Mouse (Mus musculus) yolk sac, embryonic 10.5 days (tissue): Measurements from ENCODE around the gene Dyrk1b.
"Not testable (repeated sequence)": the region's sequence is repeated elsewhere in the genome, so short reads cannot be mapped to it uniquely, and the experiment has no call there.

Experiments used
- DNase-seq: peaks from one replicate; pipeline ENCODE4 v3.0.0-alpha.2; 2017; ENCODE audit warnings: low spot score

Dyrk1b gene

DNA sequence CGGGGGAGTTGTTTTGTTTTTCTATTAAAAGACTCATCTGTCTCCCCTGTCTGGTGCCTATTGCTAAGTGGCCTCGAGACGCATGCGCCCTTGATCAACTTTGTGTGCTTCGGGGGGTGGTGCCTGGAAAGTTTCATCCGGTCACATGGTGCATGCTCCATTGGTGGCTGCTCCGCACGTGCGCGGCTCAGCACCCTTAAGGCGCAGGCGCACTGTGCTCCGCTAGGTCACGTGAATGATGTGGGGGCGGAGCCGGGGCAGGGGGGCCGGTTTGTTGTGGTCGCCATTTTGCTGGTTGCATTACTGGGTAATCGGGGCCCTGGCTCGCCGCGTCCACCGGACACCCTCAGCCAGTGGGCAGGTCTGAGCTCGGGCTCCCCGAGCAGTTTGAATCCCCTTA is at the start of gene Dyrk1b:
TSS of gene Dyrk1b (plus strand) at position 242 of the 400 bp plus-strand sequence.
- peak; percentile 97 for DNase-seq

DNA sequence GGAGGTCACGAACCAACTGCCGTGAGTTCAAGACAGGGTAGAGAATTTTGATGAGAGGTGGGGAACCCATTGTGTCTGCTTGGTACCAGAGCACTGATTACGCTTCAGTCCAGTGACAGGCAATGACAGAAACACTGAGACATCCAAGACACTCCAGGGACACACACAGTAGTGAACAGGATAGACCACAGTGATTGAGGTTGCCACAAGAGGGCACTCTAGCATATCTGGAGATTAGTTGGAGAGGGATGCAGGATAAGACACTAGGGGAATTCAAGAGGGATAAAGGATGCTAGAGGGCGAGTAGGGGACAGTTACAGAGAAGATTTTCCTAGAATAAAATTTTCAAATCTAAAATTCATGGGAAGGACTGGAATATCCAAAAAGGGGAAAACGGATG is 41.7 kb upstream of the Dyrk1b start:
- no peak for DNase-seq

DNA sequence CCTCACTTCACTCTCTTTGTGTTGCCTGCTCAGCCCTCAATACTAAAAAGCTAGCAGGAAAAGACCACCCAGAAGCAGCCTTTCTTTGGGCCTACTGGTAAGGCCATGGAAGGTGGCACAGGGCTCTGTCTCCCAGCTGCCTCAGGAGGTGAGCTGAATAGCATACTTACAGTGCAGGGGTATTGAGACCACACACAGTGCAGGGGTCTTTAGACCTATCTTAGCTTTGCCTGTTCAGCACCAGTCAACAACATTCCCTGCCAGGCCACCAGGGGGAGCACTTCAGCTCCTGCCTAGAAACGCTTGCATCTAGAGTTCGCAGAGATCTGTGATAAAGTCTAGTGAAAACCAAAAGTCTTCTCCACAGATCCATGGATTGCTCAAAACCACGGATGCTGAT is 31.0 kb upstream of the Dyrk1b start:
- DNase-seq, result peak; percentile 16

DNA sequence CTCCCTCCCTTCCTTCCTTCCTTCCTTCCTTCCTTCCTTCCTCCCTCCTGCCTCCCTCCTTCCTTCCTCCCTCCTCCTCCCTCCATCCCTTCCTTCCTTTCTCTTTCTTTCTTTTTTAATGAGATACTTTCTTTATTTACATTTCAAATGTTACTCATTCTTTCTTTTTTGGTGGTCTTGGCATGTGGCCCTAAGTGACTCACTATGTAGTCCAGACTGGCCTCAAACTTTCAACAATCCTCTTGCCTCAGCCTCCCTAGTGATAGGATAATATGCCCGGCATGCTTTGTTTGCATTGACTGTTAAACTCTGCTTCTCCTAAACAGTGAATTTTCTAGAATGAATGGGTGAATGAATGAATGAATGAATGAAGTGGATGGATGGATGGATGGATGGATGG is 29.4 kb upstream of the Dyrk1b start:
- DNase-seq, result no peak

DNA sequence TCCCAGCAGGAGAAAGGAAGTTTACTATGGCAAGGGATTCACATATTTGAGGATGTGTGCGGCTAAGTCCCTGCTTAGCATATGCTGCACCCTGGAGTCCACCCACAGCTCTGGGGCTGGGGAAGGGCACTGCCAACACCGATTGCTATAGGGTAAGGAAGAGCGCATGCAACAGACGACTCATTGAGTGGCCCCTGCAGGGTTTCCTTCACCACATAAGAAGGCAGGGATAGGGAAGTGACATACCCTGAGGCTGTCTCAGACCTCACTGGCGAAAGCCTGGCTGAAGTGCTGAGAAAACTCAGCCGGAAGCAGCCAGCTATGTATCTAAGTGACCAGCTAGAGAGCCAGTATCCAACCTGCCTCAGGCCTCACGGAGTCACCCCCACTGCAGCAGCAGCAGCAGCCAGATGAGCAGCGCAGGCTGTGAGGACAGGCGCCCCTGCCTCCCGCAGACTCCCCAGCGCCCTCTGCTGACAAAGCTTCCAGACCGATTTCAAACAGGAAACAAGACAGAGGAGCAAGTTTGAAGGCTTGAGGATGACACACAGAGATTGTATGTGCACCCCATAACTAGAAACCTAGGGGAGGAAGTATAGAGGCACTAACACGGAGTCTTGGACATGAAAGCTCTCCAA is 27.6 kb upstream of the Dyrk1b start:
- peak; percentile 11 for DNase-seq

DNA sequence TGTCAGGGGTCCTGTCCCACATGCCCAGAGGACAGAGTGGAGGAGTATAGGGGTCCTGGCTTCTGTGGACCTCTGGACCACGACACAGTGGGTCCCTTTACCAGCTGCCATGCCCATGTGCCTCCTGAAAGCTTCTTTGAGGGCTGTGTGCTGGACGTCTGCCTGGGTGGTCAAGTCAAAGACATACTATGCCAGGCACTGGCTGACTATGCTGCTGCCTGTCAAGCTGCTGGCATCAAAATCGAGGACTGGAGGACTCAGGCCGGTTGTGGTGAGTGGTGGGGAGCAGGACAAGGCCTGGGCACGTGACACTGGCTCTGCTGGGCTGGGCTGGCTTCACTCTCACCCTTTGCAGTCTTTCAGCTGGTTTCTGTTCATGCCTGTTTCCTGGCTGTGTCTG is 25.7 kb upstream of the Dyrk1b start:
- not testable (repeated sequence) for DNase-seq

DNA sequence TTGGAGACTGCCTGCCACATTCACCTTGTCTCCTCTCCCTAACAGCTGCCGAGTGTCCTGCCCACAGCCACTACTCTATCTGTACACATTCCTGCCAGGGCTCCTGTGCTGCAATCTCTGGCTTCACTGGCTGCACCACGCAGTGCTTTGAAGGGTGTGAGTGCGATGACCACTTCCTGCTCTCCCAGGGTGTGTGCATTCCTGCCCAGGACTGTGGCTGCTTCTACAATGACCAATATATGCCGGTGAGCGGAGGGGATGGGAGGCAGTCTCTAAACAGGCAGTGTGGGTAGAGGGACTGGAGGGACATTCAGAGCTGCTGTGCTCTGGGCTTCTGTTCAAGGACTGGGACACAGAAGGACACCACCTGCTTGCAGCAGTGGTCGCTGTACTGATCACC is 20.0 kb upstream of the Dyrk1b start:
- DNase-seq, result no peak

DNA sequence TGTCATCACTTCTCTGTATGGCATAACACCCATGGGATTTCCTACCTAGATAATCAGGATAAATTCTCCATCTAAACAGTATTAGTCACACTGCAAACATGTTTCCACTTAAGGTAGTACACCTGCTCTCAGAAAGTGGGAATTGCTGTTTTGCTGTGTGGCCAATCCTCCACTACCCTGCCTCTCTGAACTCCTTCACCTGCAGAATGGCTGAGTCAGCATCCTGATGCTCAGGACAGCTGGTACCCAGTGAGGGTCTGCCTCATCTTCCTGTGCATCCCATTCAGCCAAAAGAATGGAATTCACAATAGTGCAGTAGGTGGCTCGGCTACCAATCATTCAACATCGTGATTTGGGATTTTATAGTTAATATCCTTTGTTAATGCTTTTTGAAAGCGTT is 19.4 kb upstream of the Dyrk1b start:
- DNase-seq, result no peak

DNA sequence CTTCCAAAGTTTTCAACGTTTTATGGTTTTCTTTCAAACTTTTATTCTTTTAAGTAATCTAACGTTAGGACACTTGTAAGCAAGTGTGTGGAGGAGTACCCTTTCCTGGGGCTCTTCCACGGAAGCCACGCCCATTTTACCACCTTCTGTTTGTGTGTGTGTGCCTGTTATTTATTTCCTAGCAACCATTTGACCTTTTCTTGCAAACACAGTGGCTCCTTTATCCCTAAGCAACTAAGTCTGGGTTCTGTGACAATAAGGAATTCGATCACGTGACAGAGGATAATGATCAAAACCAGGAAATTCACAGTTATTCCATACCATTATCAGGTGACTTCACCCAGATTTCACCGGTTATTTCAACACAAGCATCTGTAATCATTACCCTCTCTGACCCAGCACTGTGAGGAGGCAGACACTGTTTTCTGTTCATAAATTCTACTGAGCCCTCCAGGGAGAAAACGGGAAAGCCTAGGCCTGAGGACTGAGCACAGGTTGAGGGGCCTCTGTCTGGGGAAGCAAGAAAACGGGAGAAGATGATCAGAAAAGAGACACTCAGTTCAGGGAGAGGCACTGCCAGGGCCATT is 18.0 kb upstream of the Dyrk1b start:
- peak; percentile 20 for DNase-seq

DNA sequence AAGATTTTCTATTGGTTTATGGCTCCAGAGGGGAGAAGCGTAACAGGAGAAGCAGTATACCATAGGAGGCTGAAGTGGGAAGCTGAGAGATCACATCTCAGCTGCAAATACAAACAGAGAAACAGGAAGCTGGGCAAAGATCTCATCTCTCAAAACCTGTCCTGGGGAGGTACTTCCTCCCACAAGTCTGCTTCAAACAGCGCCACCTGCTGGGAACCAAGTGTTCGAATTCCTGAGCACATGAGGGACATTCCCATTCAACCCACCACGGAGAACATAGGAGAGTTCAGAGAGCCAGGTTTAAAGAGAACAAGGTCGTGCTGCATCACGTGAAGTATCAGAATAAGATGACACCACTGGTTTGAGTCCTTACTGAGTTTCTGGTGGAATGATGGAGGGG is 13.9 kb upstream of the Dyrk1b start:
- no peak for DNase-seq

DNA sequence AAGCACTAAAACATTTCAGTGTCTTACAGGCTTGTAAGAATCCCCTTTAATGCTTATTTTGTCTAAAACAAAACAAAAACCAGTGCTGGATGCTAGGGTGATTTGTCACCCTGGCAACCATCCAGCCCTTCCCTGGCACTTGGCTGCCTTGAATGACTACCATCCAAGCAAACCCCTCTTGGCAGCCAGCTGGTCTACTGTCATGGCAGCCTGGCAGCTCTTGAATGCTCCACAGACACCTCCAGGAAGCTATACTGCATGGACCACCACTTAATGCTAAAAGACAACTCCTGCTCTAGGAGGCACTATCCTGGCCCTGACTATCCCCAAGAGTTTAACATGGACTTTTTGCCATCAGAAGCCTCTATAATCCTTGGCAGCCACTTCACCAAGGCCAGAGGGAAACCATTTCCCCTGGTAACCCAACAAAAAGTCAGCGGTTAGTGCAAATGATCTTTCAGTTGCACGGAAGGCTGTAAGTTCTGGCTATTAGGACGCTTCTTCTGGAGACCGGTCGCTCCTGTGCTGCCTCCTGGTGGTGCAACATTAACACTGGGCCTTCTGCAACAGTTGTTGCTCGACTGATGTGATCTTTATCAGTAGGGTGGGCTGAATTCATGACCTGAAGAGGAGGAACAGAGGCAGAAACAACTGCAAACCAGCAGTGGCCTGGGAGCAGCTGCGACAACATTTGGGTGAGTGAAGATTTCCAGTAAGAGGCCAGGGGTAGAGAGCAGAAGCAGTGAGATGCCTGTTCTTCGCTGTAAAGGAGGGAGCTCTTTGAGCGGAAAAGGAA is 10.8 kb upstream of the Dyrk1b start:
- DNase-seq, result peak; percentile 70

DNA sequence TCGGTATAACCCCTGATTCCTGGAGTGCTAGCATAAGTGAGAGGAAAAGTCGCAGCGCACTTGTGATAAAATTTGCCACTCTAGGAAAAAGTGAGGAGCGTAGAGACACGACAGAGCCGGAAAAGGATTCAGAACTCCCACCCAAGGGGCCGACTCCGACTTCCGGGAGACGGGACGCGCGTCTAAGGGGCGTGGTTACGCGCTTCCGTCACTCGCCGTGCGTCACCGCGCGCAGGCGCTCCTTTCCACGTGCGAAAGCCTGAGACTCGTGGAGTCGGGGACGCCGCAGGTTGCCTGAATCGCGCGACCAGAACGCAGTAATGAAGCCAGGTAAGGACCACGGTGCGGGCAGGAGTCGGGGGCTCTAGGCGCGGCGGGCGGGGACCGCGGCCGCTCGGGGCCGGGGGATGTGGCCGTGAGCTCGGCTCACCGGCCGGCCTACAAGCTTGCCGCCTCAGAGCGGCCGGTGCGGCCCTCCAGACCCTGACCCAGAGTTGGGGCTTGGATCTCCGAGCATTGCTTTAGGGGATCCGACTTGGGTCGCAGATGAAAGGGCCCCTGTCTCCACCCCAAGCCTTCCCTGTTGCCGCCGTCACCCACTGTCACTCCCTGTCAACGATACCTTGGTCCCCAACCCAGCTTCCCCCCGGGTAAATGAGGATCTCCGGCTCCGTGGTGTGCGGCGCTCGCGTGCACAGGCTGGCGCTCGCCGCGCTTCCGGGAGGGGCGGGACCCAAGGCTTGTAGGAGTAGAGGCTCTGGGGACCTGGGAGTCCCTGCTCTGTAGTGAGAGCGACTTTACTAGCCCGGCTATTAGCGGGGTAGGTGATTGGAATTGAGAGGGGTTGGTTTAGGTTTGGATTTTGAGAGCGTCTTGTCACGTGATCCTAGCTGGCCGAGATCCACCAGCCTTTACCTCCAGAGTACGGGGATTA is 9.5 kb upstream of the Dyrk1b start, which contains the start of gene Fbl:
TSS of gene Fbl (plus strand) at position 222 of the 934 bp plus-strand sequence.
- peak; percentile 89 for DNase-seq

DNA sequence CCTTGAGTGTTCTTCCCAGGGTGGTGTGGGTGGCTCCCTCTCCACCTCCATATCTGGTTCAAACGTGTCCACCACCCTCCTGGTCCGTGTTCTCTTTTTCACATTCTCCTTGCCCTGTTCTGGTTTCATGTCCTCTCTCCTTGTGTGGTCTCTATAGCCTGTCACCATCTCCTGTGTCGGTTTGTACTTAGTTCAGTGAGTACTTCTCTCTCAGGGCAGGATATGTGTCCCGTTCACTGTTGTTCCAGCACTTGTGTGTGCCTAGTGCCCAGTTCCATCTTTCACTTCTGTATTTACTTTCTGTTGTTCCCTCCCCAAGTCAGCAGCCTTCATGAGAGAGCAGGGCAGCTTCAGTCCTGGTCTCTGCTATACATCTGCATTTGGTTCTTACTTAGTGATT is 3.9 kb upstream of the Dyrk1b start:
- no peak for DNase-seq

DNA sequence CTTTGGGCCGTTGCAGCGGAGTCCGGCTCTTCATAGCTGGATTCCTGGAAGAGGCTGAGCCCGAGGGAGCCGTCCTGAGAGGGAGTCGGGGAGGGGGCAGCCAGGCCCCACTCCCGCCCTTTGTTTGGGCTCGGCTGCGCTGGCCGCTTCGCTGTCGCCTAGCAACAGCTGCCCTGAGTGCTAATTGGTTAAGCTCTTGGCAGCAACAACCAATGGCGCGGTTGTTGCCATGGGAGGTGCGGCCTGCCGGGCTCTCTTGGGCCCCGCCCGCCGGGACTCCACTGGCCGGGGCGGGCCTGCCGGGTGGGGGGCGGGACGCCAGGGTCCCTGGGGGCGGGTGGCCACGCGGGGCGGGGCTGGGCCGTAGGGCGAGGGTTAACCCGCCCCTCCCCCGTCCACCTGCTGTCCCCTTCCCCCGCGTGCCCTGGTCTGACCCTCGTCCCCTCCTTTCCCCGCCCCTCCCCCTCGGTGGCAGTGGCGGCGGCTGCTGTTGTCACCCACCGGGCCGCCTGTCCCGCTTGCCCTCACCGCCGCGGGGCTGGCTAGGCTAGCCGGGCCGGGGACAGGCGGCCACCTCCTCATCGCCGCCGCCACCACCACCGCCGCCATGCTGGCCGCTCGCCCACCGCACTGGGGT is 590 bp downstream of the Dyrk1b start:
- DNase-seq, result peak; percentile 95

DNA sequence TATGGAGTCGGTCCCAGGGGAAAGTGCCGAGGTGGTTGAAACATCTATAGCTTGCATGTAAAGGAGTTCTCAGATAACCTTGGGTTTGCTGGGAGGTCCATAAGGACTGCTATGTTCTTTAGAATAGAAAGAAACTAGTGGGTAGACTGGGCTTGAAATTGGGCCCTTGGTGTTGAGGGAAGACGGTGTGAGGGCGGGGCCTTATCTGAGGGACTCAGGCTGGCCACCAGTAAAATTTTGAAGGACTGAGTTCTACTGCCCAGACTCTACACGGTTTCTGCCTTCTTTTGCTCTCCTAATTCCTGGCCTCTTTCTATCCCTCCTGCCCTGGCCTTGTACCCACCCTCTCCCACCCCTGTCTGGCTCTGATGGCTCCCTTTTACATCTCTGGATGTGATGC is 1.6 kb downstream of the Dyrk1b start:
- DNase-seq, result no peak

DNA sequence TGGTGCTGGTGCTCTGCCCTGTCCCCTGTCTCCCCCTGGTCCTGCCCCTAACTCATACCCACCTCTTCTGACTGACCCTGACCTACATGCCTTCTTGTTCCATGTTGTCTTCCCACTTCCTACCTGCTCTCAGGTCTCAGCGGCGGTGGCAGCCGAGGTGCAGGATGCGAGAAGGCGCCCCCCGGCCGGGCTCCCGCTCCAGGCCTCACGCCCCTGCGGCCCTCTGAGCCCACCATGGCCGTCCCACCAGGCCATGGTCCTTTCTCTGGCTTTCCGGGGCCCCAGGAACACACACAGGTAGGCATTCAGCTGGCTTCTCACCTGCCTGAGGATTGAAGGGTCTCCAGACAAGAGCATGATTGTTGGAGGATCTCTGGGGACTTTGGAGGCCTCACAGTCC is 2.1 kb downstream of the Dyrk1b start:
- DNase-seq, result no peak

DNA sequence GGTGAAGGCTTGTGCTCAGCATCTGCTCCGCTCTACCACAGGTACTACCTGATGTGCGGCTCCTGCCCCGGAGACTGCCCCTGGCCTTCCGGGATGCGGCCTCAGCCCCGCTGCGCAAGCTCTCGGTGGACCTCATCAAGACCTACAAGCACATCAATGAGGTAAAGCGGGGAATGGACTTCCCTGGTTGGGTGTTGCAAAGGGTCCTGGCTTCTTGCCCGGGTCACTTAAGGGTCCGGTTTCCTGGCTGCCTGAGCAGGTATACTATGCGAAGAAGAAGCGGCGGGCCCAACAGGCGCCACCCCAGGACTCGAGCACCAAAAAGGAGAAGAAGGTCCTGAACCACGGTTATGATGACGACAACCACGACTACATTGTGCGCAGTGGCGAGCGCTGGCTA is 3.1 kb downstream of the Dyrk1b start:
- DNase-seq, result no peak

DNA sequence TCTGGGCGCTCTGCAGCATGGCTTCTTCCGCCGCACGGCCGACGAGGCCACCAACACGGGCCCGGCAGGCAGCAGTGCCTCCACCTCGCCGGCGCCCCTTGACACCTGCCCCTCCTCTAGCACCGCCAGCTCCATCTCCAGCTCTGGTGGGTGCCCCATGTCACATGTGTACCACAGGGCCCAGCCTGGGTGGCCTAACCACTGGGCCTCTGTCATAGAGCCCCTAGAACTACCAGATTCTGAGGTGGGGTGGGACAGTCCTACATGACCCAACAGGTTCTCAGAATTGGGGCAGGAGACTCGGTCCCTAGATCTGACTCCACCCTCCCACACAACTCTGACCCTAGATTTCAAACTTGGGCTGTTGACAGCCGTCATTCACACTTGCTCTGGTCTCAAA is 6.6 kb downstream of the Dyrk1b start:
- DNase-seq, result no peak

DNA sequence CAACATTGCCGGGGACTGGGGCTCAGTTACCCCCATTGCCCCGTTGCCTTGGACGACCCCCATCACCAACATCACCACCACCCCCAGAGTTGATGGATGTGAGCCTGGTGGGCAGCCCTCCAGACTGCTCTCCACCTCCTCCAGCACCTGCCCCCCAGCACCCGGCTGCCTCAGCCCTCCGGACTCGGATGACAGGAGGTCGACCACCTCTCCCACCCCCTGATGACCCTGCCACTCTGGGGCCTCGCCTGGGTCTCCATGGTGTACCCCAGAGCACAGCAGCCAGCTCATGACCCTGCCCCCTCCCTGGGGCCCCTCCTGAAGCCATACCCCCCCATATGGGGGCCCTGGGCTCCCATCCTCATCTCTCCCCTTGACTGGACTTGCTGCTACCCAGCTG is 7.4 kb downstream of the Dyrk1b start:
- DNase-seq, result no peak

DNA sequence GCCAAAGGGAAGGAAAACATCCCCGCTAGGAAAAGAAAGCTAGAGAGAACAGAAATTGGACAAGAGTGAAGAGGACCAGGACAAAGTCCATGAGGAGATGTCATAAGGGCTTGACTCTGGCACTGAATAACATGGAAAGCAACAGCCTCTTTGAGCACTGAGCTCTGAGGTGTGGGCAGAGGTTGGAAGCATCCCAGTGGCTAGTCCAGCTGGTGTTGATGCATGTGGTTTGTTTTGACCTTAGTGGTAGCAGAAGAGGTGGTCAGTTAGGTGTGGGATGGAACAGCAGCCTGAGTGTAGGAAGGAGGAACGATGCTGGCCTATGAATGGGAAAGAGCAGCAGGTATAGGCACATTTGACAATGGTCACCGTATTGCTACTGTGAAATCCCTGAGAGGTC is 12.2 kb downstream of the Dyrk1b start:
- DNase-seq, result no peak

DNA sequence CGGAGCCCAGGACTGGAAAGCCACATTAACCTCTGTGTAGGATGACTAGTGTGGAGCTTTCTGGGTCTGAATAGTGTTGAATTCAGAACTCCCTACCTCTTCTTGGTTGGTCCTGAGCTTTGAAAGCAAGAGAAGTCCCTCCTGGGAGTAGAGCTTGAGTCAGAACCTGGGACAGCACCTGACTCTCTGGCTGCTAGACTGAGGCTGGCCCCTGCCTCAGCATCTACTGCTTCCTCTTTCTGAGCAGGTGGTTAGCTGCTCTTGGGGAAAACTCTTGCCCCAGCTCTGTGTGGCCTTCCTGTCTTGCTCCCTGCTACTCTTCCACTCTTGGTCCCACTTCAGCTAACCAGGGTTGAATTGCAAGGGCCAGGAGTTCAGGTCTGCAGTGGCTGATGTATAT is 12.6 kb downstream of the Dyrk1b start:
- no peak for DNase-seq
